Mouse (Mus musculus): ENCODE data around the gene Mlana.
A peak's percentile ranks its signal among the peaks of the same experiment; 100 is the strongest.

The Mlana gene

DNA sequence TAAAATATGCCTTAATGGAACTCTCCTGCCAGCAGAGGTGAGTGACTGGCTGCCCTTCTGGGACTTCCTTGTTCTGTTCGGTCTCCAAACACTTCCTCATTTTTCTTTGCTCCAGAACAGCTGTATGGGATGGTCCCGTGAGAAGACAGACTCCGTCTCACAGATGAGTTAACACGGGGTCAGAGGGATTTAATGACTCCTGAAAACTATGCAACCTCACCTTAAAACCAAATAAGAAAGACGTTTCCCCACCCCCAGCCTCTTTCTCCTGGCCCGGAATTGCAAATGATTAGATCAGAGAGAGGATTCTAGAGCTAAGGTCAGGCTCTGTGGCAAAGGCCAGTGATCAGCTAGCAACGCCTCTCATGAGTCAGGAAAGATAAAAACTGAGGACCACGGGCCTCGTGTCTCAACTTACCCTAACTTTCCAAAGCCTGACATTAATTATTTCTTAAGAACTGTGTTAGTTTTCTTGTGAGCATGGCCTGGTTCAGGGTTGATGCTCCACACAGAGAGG, 22.0 kb upstream of the Mlana start:
- no peak for DNase-seq (ENCODE audit: low read depth, low spot score)

DNA sequence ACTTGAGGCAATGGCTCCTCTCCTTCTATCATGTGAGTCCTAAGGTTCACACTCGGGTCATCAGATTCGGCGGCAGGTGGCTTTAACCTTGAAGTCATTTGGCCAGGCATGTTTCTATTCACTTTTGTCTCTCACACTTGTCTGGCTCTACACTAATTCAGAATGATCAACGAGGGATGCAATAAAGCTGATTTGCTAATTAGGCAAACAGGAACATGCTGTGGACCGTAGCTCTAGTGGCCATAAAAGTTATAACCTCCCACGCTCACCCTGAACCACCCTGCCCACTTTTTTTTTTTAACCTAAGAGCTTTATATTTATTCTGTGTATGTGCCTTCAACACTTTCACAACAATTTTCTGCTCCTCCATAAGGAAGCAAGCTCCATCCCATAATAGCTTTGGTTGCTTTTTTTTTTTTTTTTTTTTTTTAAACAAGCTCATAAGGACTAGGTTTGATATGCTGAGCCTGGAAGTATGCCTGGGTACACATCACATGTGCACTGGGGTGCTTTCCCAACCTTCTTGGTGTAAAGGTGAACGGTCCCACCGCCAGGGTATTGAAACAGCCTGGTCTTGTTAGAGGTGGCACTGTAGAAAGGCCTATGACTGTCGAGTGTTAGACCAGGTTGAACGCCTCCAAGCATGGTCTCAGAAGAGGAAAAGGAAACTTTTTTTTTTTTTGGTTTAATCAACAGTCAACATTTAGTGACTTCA, 21.0 kb upstream of the Mlana start:
- no peak for DNase-seq (ENCODE audit: low read depth, low spot score)

DNA sequence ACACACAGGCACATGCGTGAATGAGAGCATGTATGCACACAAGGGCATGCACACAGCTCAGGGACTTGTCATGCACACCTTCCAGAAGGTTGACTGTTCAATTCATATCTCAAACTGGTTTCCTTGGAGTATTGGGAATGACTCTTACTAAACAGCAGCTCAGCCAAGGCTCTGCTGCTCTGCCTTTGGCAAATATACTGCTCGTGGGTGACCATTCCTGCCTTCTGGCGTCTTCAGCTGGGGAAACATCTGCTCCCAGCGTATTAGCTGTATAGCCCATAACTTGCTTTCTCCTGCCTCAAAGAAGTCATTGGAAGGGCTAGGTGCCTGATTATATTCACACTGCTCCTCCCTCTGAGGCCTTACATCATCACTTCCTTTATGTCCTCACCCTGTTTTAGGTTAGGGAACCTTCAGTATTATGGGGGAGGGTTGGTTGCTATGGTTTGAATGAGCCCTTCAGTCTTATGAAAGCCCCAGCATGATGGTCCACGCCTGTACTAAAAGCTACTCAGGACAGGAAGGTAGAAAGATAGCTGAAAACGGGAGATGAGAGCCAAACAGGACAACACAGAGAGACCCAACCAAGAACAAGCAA, 19.3 kb upstream of the Mlana start:
- DNase-seq (ENCODE audit: low read depth, low spot score), result no peak

DNA sequence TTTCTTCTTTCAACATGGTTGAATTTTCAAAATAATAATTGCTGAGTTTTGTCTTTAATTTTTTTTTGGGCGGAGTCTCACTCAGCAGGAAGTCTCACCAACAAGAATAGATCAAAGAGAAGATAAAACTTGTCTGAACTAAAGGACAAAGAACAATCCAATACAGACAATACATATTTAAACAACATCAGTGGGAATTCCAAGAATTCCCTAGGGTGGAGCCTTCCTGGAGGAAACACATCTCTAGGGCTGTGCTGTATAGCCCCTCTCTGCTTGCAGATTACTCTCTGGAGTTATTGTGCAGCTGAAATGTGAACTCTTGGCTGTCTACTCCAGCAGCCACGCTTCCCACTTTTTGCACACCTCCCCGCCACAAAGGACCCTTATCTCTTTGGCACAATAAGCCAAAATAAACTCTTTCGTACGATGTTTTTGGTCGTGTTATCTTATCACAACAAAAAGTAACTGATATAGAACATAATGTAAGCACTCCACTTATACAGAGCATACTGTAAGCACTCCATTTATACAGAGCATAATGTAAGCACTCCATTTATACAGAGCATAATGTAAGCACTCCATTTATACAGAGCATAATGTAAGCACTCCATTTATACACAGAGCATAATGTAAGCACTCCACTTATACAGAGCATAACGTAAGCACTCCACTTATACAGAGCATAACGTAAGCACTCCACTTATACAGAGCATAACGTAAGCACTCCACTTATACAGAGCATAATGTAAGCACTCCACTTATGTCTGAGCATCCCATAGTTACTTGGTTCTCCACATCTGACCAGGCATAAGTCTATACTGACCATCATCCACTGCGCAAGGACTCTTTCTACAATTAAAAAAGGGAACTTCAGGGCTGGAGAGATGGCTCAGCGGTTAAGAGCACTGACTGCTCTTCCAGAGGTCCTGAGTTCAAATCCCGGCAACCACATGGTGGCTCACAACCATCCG, 17.2 kb upstream of the Mlana start:
- no peak for DNase-seq (ENCODE audit: low read depth, low spot score)

DNA sequence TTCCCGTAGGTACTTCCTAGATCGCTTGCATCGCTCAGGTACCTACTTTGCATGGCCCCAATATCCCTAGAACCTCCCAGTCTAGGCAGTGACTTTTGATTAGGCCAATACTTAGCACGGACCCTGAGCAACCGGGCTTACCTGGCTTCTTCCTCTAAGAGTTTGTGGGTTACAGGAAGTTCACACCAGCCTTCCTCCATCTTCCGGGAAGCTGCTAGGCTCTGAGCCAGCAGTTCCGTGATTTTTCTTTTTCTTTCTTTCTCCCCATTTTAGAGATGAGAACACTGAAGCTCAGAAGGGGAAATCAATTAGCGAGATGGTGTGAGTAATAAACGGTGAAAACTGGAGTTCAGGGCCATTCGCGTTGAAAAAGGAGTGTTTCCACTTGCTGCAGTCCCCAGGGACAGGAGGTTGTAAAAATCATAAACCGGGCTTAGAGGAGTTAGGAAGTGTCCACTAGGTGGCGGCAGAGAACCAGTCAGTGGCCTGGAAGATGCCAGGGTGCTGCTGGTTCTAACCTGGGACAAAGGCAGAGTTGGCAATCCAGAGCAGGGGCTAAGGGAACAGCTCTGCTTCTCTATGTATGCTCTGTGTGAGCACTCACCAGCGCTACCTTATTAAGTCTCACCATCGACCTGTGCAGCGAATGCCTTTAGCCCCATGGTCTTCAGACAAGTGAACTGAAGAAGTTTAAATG, 13.6 kb upstream of the Mlana start:
- DNase-seq (ENCODE audit: low read depth, low spot score), result peak; percentile 65

DNA sequence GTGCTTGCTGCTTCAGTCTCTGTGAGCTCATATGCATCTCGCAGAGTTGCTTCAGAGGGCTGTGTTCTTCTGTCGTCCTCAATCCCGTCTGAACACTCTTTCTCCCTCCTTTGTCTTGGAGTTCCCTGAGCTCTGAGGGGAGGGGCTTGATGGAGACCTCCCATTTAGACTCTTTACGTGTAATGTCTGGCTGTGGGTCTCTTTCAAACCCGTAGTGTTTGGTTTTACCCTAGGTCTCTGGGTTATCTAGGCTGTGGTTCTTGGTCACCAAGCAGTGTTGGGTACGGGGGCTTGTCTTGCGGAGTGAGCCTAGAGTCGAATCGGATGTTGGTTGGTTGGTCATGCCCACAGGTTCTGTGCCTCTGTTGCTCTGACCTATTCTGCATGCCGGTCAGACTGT, 2.6 kb upstream of the Mlana start:
- no peak for DNase-seq (ENCODE audit: low read depth, low spot score)

DNA sequence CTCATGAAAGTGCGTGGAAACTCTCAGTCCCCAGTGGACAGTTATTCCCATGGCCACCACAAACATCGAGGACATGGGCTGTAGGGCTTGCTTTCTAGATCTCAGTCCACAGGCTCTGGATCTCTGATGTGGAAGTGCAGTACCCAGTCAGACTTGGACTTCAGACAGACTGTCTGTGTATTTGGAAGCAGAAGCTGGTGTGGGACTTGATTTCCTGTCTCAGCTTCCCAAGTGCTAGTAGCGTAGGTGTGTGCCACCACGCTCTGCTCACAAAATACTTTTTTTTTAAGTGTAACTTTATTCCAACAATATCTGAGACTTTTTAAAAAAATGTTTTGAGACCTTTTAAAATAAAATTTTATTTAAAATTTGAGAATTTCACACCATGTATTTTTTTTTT, 1.3 kb upstream of the Mlana start:
- no peak for DNase-seq (ENCODE audit: low read depth, low spot score)

DNA sequence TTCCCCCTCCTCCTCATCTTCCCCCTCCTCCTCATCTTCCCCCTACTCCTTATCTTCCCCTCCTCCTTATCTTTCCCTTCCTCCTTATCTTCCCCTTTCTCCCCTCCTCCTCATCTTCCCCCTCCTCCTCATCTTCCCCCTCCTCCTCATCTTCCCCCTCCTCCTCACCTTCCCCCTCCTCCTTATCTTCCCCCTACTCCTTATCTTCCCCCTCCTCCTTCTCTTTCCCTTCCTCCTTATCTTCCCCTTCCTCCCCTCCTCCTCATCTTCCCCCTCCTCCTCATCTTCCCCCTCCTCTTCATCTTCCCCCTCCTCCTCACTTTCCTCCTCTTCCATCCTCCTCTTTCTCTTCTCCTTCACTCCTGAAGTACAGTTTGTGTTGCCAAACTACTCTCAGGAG, 784 bp upstream of the Mlana start:
- no peak for DNase-seq (ENCODE audit: low read depth, low spot score)

DNA sequence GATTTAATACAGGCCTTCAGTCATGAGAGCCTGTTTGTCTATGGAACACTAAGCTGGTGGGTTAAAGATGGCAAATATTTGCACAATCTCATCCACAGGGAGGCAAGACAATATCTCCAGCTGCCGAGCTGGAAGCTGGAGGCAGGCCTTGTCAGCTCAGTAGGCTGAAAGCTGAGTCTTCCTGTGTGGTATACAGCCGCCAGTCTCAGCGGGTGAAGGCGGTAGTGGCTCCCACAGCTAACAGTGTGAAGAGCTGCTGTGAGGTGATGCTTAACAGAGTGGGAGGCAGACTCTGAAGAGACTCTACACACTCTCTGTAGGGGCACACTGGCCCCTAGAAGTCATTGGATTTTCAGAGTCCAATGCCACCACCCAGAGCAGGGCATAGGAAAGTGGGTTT, 4.1 kb downstream of the Mlana start:
- no peak for DNase-seq (ENCODE audit: low read depth, low spot score)

DNA sequence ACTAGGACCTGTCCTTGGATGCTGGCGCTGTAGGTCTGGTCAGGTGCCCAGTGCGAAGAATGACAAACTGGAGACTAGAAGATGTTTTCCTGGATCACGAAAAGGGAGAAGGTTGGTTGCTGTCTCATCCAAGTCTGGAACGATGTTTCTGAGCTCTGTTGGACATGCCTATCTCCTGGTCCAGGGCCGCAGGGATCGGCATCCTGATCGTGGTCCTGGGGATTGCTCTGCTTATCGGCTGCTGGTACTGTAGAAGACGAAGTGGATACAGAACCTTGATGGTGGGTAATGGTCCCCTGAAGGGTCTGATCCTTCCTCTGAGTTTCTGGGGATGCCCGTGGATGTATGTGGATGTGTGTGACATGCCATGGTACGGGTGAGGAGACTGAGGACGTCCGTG, 6.8 kb downstream of the Mlana start:
- DNase-seq (ENCODE audit: low read depth, low spot score), result no peak

DNA sequence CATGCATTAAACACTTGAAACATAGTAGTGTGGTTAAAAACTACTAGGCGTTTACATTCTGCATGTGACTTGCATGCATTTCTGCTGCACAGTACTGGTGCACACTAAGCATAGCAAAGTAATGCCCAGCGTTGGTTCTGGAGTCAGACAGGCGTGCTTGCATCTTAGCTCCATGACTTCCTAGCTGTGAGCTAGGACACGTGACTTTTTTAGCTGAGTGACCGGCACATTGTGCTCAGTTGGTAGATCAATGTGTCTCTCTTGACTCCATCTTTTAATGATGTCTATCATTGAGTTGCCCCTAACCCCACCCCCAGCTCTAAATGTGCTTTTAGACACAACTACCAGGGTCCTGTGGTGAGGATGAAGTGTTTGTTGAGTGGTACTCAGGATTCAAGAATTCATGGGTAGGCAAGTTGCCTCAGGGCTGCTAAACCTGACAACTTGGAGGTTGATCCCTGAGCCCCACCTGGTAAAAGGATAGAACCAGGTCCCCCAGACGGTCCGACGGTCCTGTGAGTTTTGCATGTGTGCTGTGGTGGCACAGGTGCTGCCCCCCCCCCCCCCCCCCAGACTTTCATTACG, 9.8 kb downstream of the Mlana start:
- DNase-seq (ENCODE audit: low read depth, low spot score), result no peak

DNA sequence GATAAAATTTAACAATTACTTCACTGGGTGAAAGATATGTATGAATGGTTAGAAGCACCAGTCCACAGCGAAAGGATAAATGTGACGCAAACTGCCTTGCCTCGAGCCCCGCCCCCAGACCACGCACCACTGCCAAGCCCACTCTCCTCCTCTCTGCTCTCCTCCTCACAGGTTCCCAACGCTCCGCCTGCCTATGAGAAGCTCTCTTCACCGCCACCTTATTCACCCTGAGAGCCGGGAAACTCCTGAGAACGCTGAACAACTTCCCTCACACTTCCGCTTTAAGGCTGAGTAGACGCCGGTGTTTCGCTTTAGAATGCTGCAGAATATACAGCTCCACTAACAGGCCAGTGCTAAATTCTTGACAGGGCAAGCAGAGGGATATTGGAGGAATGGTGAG, 10.4 kb downstream of the Mlana start:
- no peak for DNase-seq (ENCODE audit: low read depth, low spot score)

DNA sequence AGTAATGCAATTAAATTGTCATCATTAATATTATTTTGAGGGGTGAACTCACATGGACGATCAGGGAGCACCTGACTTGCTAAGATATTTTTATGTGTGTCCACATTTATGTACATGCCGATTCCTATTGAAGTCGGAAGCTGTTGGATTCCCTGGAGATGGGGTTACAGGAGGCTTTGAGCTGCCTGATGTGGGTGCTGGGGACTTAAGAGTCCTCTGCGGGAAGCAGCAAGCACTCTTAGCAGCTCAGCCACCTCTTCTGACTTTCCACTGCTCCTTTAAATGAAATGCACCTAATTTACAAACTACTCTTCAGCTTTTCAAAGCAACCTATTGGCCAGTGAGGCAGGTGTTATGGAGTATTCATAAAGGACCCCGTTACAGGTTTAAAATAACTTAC, 10.8 kb downstream of the Mlana start:
- no peak for DNase-seq (ENCODE audit: low read depth, low spot score)

DNA sequence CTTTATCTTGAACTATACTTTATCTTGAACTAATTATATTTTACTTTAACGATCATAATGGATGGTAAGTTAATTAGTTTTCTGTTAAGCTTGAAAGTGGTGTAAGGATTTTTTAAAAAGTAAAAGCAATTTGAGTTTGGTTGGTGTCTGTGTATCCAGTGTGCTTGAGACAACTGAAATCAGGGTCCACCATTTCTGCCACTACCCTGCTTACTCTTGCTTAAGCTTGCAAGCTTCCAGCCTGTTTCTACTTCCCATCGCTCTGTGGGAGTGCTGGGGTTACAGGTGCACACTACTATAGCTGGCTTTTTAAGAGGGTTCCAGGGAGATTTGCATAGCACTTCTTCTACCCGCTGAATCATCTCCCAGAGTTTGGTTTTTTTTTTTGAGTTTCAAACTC, 11.8 kb downstream of the Mlana start:
- DNase-seq (ENCODE audit: low read depth, low spot score), result no peak

DNA sequence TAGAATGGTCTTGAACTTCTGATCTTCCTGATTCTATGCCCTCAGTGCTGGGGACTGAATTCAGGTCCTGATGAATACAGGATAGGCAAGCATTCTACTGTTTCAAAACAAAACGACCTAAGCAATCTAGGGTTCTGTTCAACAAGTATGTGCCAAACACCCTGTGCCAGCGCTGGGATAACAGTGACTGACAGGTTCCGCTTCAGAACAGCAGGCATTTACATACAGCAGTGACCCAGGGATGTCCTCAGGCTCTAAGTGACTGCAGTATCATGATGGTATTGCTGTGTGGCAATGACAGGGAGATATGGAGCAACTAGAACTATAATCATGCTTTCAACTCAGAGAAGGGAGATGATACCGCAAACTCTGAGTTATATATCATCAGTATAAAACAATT, 15.8 kb downstream of the Mlana start:
- DNase-seq (ENCODE audit: low read depth, low spot score), result no peak

DNA sequence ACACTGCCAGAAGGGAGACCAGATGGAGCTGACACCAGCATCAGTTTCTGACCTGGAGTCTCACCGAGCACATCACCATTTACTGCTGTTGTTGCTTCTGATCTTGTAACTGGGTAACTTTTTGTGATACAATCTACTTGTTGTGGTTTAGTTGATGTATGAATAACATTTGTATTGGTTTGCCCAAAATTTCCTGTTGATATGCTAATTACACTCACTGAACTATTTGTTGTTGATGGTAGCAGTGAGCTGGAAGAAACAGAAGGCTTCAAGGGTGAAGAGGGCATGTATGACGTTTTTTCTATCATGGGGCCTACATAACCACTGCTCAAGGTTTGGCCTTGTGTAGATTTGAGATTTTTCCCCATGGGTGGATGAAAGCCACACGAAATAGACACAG, 20.2 kb downstream of the Mlana start:
- no peak for DNase-seq (ENCODE audit: low read depth, low spot score)

DNA sequence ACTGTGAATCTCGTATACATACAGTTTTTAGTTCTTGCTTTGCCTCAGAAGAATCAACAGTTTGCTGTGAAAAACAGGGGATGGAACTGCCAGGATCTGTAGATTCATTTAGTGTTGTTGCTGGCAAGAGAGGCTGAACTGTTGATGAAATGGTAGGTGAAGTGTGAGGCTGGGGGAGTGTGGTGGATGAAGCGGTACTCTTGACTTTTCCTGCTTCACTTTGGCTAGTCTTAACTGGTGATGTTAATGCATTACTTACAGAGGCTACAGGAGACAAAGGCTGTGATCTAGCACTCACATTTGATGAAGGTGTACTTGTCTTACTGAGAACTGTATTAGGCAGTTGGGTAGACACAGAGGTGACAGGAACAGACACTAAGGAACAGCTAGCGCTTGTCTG, 20.9 kb downstream of the Mlana start:
- DNase-seq (ENCODE audit: low read depth, low spot score), result no peak

DNA sequence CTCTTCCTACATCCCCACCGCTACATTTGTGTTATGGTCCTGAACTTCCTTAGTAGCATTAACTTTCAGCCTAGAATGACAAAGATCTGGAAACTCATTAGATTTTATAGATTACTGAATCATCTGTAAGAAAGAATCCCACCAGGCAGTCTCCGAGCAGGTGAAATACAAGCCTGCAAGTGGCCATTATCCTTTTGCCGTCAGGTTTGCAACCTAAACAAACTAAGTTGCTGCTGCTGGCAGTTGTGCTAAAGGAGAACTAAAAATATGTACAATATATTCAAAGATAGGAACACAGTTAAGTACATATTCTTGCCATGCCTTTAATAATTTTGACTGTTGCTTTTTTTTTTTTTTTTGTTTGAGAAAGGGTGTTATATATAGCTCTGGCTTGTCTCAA, 37.8 kb downstream of the Mlana start:
- no peak for DNase-seq (ENCODE audit: low read depth, low spot score)

DNA sequence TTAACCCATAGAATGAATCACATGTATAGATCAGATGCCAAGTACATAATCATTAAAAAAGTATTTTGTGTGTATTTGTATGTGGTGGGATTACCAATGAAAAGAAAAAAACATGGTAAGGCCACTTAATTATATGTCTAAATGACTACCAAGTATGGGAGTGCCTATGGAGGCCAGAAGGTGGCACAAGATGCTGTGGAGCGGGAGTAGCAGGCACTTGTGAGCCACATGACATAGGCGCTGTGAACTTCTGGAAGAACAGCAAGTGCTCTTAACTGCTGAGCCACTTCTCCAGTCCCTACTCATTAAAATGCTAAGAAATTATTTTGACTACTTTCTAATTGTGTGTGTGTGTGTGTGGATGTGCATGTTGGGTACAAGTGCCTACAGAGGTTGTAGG, 42.0 kb downstream of the Mlana start:
- no peak for DNase-seq (ENCODE audit: low read depth, low spot score)

DNA sequence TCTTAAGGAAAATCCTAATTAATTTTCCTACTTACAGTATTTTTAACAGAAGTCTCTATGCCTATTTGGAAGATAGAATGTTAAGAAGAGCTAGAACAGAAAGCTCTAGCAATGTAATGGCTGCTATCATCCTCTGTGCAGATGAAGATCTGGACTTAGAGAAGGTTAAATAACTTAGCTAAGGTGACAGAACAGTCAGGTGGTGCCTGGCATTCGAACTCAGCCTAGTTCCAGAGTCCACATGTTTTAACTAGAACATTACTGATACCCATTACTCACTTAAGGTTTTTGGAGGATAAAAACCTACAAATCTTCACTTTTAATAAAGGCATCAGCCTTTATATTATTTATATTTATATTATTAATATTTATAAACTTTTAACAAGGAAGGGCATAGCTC, 43.0 kb downstream of the Mlana start:
- DNase-seq (ENCODE audit: low read depth, low spot score), result no peak

DNA sequence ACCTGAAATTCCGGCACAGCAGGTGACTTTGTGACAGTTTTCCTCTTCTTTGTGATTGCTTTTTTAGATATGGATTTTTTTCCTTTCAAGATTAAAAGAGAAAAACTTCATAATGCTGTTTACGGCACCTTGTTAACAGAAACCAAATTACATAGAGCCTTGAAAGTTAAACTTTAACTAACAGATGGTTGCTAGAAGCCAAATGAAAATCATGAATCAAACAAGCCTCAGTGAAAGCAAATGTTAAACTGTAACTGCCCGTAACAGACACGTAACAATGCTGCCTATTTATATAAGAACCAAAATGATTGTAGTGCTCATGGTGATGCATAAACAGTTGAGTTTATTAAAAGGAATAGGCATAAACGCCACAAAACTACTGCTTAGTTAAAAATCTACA, 45.9 kb downstream of the Mlana start:
- no peak for DNase-seq (ENCODE audit: low read depth, low spot score)

DNA sequence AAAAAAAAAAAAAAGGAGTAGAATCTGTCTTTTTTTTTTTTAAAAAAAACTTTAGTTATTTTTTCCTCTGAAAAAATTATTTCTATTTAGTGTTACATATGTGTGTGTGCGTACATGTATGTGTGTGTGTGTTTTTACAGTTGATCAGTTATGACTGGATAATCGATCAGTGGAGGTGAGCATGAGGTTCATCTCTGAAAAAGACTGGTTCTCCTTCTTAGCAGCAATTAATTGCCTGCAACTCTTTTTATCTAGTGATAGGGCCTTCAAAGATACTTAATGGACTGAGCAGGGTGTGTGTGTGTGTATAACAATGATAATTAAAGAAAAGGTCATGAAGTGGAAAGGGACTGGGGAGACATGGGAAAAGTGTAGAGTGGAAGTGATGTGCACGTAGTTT, 53.4 kb downstream of the Mlana start:
- DNase-seq (ENCODE audit: low read depth, low spot score), result no peak
